ENCODE assay signal across 20 mouse cellular contexts in the genomic region with DNA sequence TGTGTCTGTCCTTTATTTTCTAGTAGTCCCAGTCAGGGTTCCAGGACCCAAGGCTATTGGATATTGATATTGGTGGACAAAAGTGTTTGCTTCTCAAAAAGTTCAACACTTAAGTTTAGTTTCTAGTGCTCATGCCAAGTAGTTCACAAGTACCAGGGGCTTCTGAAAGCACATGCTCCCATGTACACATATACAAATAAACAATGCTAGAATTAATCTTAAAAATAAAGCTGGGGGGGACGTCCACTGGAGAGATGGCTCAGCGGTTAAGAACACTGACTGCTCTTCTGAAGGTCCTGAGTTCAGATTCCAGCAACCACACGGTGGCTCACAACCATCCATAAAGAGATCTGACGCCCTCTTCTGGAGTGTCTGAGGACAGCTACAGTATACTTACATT.
"Had no signal": no experiment of that assay in that cellular context is flagged by ENCODE, and none has a peak within 500 bp of the region (broad histone marks: within the 10 kb centered on the region; RNA-seq: fewer than 3 reads in every experiment).

No protein-coding gene starts in this region.

- H3K36me3 ChIP-seq: midbrain, embryonic 15.5 days; neural tube, embryonic 15.5 days; stomach, embryonic 15.5 days had no signal

- H3K4me3 ChIP-seq: kidney, embryonic 15.5 days; limb, embryonic 12.5 days; limb, embryonic 15.5 days; megakaryocyte, embryonic 14.5 days; midbrain, embryonic 10.5 days; midbrain, embryonic 15.5 days; neural tube, embryonic 12.5 days; neural tube, embryonic 15.5 days; stomach, embryonic 15.5 days had no signal

- H3K9me3 ChIP-seq: kidney, embryonic 15.5 days; limb, embryonic 12.5 days; limb, embryonic 15.5 days; megakaryocyte, embryonic 14.5 days; midbrain, embryonic 10.5 days; midbrain, embryonic 15.5 days; neural tube, embryonic 12.5 days; neural tube, embryonic 15.5 days; stomach, embryonic 15.5 days had no signal

- H3K4me2 ChIP-seq: kidney, embryonic 15.5 days; limb, embryonic 12.5 days; limb, embryonic 15.5 days; liver, embryonic 11.5 days; midbrain, embryonic 15.5 days; neural tube, embryonic 12.5 days; neural tube, embryonic 15.5 days; stomach, embryonic 15.5 days had no signal

- ATAC-seq: inflammation-experienced regulatory T-cells, adult 6 months; liver, postnatal 0 days; midbrain, embryonic 15.5 days had no signal

- H3K4me1 ChIP-seq: kidney, embryonic 15.5 days; limb, embryonic 12.5 days; limb, embryonic 15.5 days; midbrain, embryonic 10.5 days; midbrain, embryonic 15.5 days; neural tube, embryonic 12.5 days; neural tube, embryonic 15.5 days; stomach, embryonic 15.5 days had no signal

- H3K27ac ChIP-seq: kidney, embryonic 15.5 days; limb, embryonic 12.5 days; limb, embryonic 15.5 days; liver, embryonic 14.5 days; midbrain, embryonic 10.5 days; midbrain, embryonic 15.5 days; neural tube, embryonic 12.5 days; neural tube, embryonic 15.5 days; stomach, embryonic 15.5 days had no signal

- H3K27me3 ChIP-seq: kidney, embryonic 15.5 days; limb, embryonic 12.5 days; limb, embryonic 15.5 days; megakaryocyte, embryonic 14.5 days; midbrain, embryonic 15.5 days; neural tube, embryonic 12.5 days; neural tube, embryonic 15.5 days; stomach, embryonic 15.5 days had no signal

- DNase-seq: kidney, adult 11 months; kidney, adult 8-10 months; kidney, postnatal 25 days; left cerebral cortex, postnatal 4 days; liver, postnatal 0 days; right cerebral cortex, postnatal 25 days; thymus, adult 18-20 months; thymus, postnatal 36 days had no signal

- H3K9ac ChIP-seq: kidney, embryonic 15.5 days; limb, embryonic 12.5 days; limb, embryonic 15.5 days; liver, embryonic 14.5 days; liver, postnatal 0 days; midbrain, embryonic 15.5 days; neural tube, embryonic 12.5 days; neural tube, embryonic 15.5 days; stomach, embryonic 15.5 days had no signal
